Mouse (Mus musculus) lung, adult 2 months (tissue): ENCODE data around the gene Vps11.

Experiments
- CTCF ChIP-seq: fragments of 200-500 bp; IDR thresholded peaks from 2 replicates; pipeline ENCODE4 v1.5.1; 2011; ENCODE audit warnings: mild to moderate bottlenecking, low read length, control low read depth; ENCODE audit not compliant: insufficient read depth
- POLR2A ChIP-seq: fragments of 200-500 bp; IDR thresholded peaks from 2 replicates; pipeline ENCODE4 v1.6.1; 2011; ENCODE audit warnings: low read depth, mild to moderate bottlenecking, control low read depth, low read length, borderline replicate concordance; ENCODE audit errors: extremely low read depth

DNA sequence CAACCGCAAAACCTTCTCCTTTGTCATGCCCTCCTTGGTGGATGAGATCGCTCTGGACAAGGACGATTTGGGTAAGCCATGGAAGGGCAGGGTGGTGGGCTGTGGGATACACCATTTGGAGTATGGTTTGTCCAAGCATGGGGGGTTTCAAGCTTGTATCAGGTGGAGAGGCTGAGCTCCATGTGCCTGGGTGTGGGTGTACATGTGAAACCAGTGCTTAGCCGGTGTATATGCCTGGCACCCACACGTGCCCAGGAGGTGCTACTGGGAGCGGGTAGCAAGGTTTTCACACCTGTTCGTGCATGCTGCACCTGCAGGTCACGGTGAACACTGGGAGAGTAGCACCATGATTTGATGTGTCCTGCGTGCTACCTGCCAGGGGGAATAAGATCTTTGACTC is 37.1 kb upstream of the Vps11 start:
- no peak for TF ChIP-seq POLR2A
- no peak for TF ChIP-seq CTCF
